Mouse (Mus musculus) MEL (cell line): ENCODE results near the gene Spaca3.

Experiments
- CHD1 ChIP-seq: IDR thresholded peaks from 2 replicates; pipeline ENCODE4 v1.6.1; 2012; ENCODE audit warnings: low read depth, mild to moderate bottlenecking, inconsistent platforms, low read length, improper control_type of control experiment
- GATA1 ChIP-seq: IDR thresholded peaks from 2 replicates; pipeline ENCODE4 v1.6.1; 2011; ENCODE audit warnings: low read depth, low read length, improper control_type of control experiment
- MAX ChIP-seq: IDR thresholded peaks from 2 replicates; pipeline ENCODE4 v1.6.1; 2011; ENCODE audit warnings: low read length, improper control_type of control experiment
- POLR2A ChIP-seq, 2 experiments: IDR thresholded peaks; 2 replicates each; pipeline ENCODE4 v1.6.1; 2011 to 2012; ENCODE audit warnings: low read length in 2 of 2, mild to moderate bottlenecking in 2 of 2, control low read depth in 1 of 2, improper control_type of control experiment in 1 of 2, low read depth in 1 of 2, moderate library complexity in 1 of 2; ENCODE audit not compliant: control insufficient read depth in 1 of 2, insufficient read depth in 1 of 2, poor library complexity in 1 of 2
- USF1 ChIP-seq: IDR thresholded peaks from 2 replicates; pipeline ENCODE4 v1.6.1; 2014; ENCODE audit warnings: low read depth, mild to moderate bottlenecking, inconsistent platforms, low read length, improper control_type of control experiment, moderate library complexity
- USF2 ChIP-seq, 2 experiments: IDR thresholded peaks; 2 replicates each; pipeline ENCODE4 v1.6.1; 2011 to 2012; ENCODE audit warnings: improper control_type of control experiment in 2 of 2, low read length in 2 of 2, borderline replicate concordance in 1 of 2, inconsistent platforms in 1 of 2, low read depth in 1 of 2, mild to moderate bottlenecking in 1 of 2; ENCODE audit not compliant: insufficient read depth in 1 of 2

DNA sequence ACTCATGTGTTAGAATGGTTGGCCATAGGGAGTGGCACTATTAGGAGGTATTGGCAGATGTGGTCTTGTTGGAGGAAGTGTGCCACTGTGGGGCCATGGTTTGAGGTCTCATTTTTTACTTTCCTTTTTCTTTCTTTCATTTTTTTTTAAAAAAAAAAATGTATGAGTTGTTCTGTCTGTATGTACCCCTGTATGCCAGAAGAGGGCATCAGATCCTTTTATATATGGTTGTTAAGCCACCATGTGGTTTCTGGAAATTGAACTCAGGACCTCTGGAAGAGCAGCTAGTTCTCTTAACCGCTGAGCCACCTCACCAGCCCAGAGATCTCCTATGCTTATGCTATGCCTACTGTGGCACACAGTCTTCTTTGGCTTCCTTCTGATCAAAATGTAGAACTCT lies 19.4 kb upstream of the Spaca3 start:
- TF ChIP-seq USF2 (IDR thresholded peaks at IDR 0.05; ENCODE audit: borderline replicate concordance in 1 of 2, insufficient read depth in 1 of 2, low read depth in 1 of 2, low read length in 2 of 2) = no peak
- TF ChIP-seq POLR2A (IDR thresholded peaks at IDR 0.05; ENCODE audit: control insufficient read depth in 1 of 2, insufficient read depth in 1 of 2, low read depth in 1 of 2, low read length in 2 of 2, poor library complexity in 1 of 2) = no peak
- TF ChIP-seq GATA1 = no peak
- no peak for TF ChIP-seq CHD1
- peak; percentile 45; the same call in 1 of the 2 replicates for TF ChIP-seq MAX
- no peak for TF ChIP-seq USF1
